Mouse (Mus musculus) ES-Bruce4 (cell line): ENCODE data around the gene Ift122. TPM values are rescaled to one million over a fixed set of nuclear protein-coding genes. Genes with fewer than 3 reads are reported as not detected.

ENCODE experiments used
- H3K27ac ChIP-seq: 2 replicates; pipeline ENCODE4 v1.5.1; 2012; ENCODE audit warnings: low read length, inconsistent platforms; ENCODE audit not compliant: insufficient read depth
- H3K27me3 ChIP-seq: 2 replicates; pipeline ENCODE4 v1.6.1; 2012; ENCODE audit warnings: mild to moderate bottlenecking, low read length, inconsistent platforms; ENCODE audit not compliant: control insufficient read depth, poor library complexity, insufficient read depth, severe bottlenecking
- H3K36me3 ChIP-seq: 2 replicates; pipeline ENCODE4 v1.6.1; 2012; ENCODE audit warnings: inconsistent platforms, mild to moderate bottlenecking, low read length, moderate library complexity; ENCODE audit not compliant: control insufficient read depth, poor library complexity, insufficient read depth, severe bottlenecking
- H3K4me1 ChIP-seq: one replicate; pipeline ENCODE4 v1.8.1; 2011; ENCODE audit warnings: low read length; ENCODE audit not compliant: control insufficient read depth, insufficient read depth
- H3K4me3 ChIP-seq: 2 replicates; pipeline ENCODE4 v1.5.1; 2011; ENCODE audit warnings: low read depth, mild to moderate bottlenecking, low read length
- H3K9ac ChIP-seq: 2 replicates; pipeline ENCODE4 v1.6.1; 2012; ENCODE audit warnings: low read depth, mild to moderate bottlenecking, inconsistent platforms; ENCODE audit not compliant: poor library complexity, severe bottlenecking
- H3K9me3 ChIP-seq: replicated peaks from 2 replicates; pipeline ENCODE4 v1.6.1; 2012; ENCODE audit warnings: mild to moderate bottlenecking, low read length, inconsistent platforms; ENCODE audit not compliant: control insufficient read depth, poor library complexity, insufficient read depth, severe bottlenecking
- CTCF ChIP-seq: IDR thresholded peaks from one replicate; pipeline ENCODE4 v1.8.1; 2011; ENCODE audit warnings: low read depth, low read length
- EP300 ChIP-seq: IDR thresholded peaks from 2 replicates; pipeline ENCODE4 v1.6.1; 2011; ENCODE audit warnings: low read depth, low read length; ENCODE audit not compliant: insufficient read depth
- POLR2A ChIP-seq: IDR thresholded peaks from one replicate; pipeline ENCODE4 v1.8.1; 2011; ENCODE audit warnings: low read length; ENCODE audit not compliant: insufficient read depth
- polyA plus RNA-seq: library from polyadenylated mRNA; stranded (reverse); fragments of >200 nt; gene quantifications from 2 replicates; pipeline ENCODE4 v1.2.4, GENCODE M21; 2011; ENCODE audit warnings: low read depth; ENCODE audit not compliant: missing spikeins, insufficient read depth, insufficient read length

Gene Ift122
- polyA plus RNA-seq, 1 experiment = 17.1 TPM

GRCm38 (mm10) chr6:115808488-115809231 is 44.6 kb upstream of the Ift122 start, which contains the start of gene Rpl32:
Gene Rpl32, minus strand, starts transcription at chr6:115808747.
- Histone ChIP-seq H3K9me3 (no peaks in the 10 kb centered on the region), H3K9ac (peak within 1 kb of the TSS; percentile 95), H3K4me1 (no peaks in the 10 kb centered on the region), H3K36me3 (peaks cover 35% of the 10 kb centered on the region), H3K27me3 (no peaks in the 10 kb centered on the region), H3K4me3 (peak within 1 kb of the TSS; percentile 90), H3K27ac (peak within 1 kb of the TSS; percentile 79)
- no peak for TF ChIP-seq CTCF
- peak; percentile 55 for TF ChIP-seq POLR2A

- Histone ChIP-seq H3K9me3 (no peaks in the 10 kb centered on the region), H3K4me3 (no peak overlapping the region), H3K9ac (no peak overlapping the region), H3K27ac (no peak overlapping the region), H3K27me3 (no peaks in the 10 kb centered on the region), H3K4me1 (no peaks in the 10 kb centered on the region), H3K36me3 (peaks cover 14% of the 10 kb centered on the region)
- TF ChIP-seq POLR2A (no peak), EP300 (no peak), CTCF (no peak)
These were observed 41.7 kb upstream of the Ift122 start for GRCm38 (mm10) chr6:115811606-115812005.

GRCm38 (mm10) chr6:115814104-115814503 is 39.2 kb upstream of the Ift122 start:
- Histone ChIP-seq H3K9ac (no peak overlapping the region), H3K4me1 (no peaks in the 10 kb centered on the region), H3K27me3 (no peaks in the 10 kb centered on the region), H3K4me3 (no peak overlapping the region), H3K36me3 (no peaks in the 10 kb centered on the region), H3K9me3 (no peaks in the 10 kb centered on the region), H3K27ac (no peak overlapping the region)
- TF ChIP-seq POLR2A (no peak), CTCF (peak; percentile 80), EP300 (no peak)

- Histone ChIP-seq H3K9ac (no peak overlapping the region), H3K27me3 (no peaks in the 10 kb centered on the region), H3K27ac (no peak overlapping the region), H3K36me3 (no peaks in the 10 kb centered on the region), H3K9me3 (no peaks in the 10 kb centered on the region), H3K4me1 (no peaks in the 10 kb centered on the region), H3K4me3 (no peak overlapping the region)
- TF ChIP-seq EP300 = no peak
- TF ChIP-seq POLR2A = no peak
- no peak for TF ChIP-seq CTCF
These were observed 38.2 kb upstream of the Ift122 start for GRCm38 (mm10) chr6:115815041-115815440.

- Histone ChIP-seq H3K9me3 (no peaks in the 10 kb centered on the region), H3K4me1 (no peaks in the 10 kb centered on the region), H3K27me3 (no peaks in the 10 kb centered on the region), H3K4me3 (no peak overlapping the region), H3K36me3 (no peaks in the 10 kb centered on the region), H3K9ac (no peak overlapping the region), H3K27ac (no peak overlapping the region)
- no peak for TF ChIP-seq POLR2A
- no peak for TF ChIP-seq CTCF
- no peak for TF ChIP-seq EP300
These were observed 35.1 kb upstream of the Ift122 start for GRCm38 (mm10) chr6:115818129-115818528.

GRCm38 (mm10) chr6:115821216-115821993 is 31.9 kb upstream of the Ift122 start:
- no peaks in the 10 kb centered on the region for H3K27me3 ChIP-seq
- no peak overlapping the region for H3K9ac ChIP-seq
- no peak overlapping the region for H3K4me3 ChIP-seq
- no peaks in the 10 kb centered on the region for H3K36me3 ChIP-seq
- no peaks in the 10 kb centered on the region for H3K4me1 ChIP-seq
- no peaks in the 10 kb centered on the region for H3K9me3 ChIP-seq
- TF ChIP-seq POLR2A (no peak), EP300 (no peak), CTCF (no peak)
- no peak overlapping the region for H3K27ac ChIP-seq
